Mouse (Mus musculus) CH12.LX (cell line): ENCODE measurements around the gene Mgll. TPM values are rescaled to one million over a fixed set of nuclear protein-coding genes. Genes with fewer than 3 reads are reported as not detected.

ENCODE experiments used
- DNase-seq: peaks from one replicate; pipeline ENCODE4 v3.0.0-alpha.2; 2013; ENCODE audit errors: extremely low read depth
- H3K27ac ChIP-seq: 2 replicates; pipeline ENCODE4 v1.5.1; 2012; ENCODE audit warnings: low read depth, mild to moderate bottlenecking, control low read depth, moderate library complexity; ENCODE audit not compliant: insufficient read depth
- H3K27me3 ChIP-seq: replicated peaks from 2 replicates; pipeline ENCODE3; 2012; ENCODE audit warnings: inconsistent platforms
- H3K36me3 ChIP-seq, 2 experiments: replicated peaks in 1 of 2; 2 replicates each; pipeline versions ENCODE3 to v1.6.1; 2012; ENCODE audit warnings: inconsistent platforms in 1 of 2, low read length in 1 of 2, mild to moderate bottlenecking in 1 of 2, mixed read lengths in 1 of 2, moderate library complexity in 1 of 2; ENCODE audit not compliant: control insufficient read depth in 1 of 2, insufficient read depth in 1 of 2
- H3K4me1 ChIP-seq, 2 experiments: 2 replicates each; pipeline ENCODE4 v1.6.1; 2012; ENCODE audit warnings: inconsistent platforms in 1 of 2, moderate library complexity in 1 of 2; ENCODE audit not compliant: insufficient read depth in 2 of 2, control insufficient read depth in 1 of 2
- H3K4me2 ChIP-seq: 2 replicates; pipeline ENCODE4 v1.6.1; 2012; ENCODE audit warnings: low read depth, mild to moderate bottlenecking, control low read depth; ENCODE audit not compliant: poor library complexity, insufficient read depth, severe bottlenecking
- H3K4me3 ChIP-seq, 3 experiments: fragments of 150-350 bp in 1 of 3; sonication (generic) in 1 of 3; replicated peaks in 1 of 3; 2 replicates each; pipeline versions ENCODE3 to v1.5.1; 2011 to 2012; ENCODE audit warnings: low read depth in 2 of 3, low read length in 2 of 3, mild to moderate bottlenecking in 2 of 3, moderate library complexity in 2 of 3, control low read depth in 1 of 3, improper control_type of control experiment in 1 of 3, inconsistent platforms in 1 of 3, mixed read lengths in 1 of 3; ENCODE audit not compliant: poor library complexity in 1 of 3
- H3K79me2 ChIP-seq: replicated peaks from 2 replicates; pipeline ENCODE4 v1.6.1; 2012; ENCODE audit warnings: mild to moderate bottlenecking, moderate library complexity; ENCODE audit not compliant: control insufficient read depth, poor library complexity, insufficient read depth, severe bottlenecking; ENCODE audit errors: extremely low read depth
- H3K9ac ChIP-seq: 2 replicates; pipeline ENCODE4 v1.6.1; 2012; ENCODE audit warnings: low read depth, mild to moderate bottlenecking, control low read depth, moderate library complexity; ENCODE audit not compliant: insufficient read depth
- H3K9me3 ChIP-seq: replicated peaks from 2 replicates; pipeline ENCODE3; 2012; ENCODE audit warnings: low read length, inconsistent platforms, mixed read lengths
- BHLHE40 ChIP-seq: IDR thresholded peaks from 2 replicates; pipeline ENCODE4 v1.6.1; 2011; ENCODE audit warnings: mild to moderate bottlenecking, low read depth, low read length, improper control_type of control experiment
- CHD2 ChIP-seq: IDR thresholded peaks from 2 replicates; pipeline ENCODE4 v1.6.1; 2011; ENCODE audit warnings: low read length, improper control_type of control experiment
- CTCF ChIP-seq, 2 experiments: IDR thresholded peaks in 1 of 2; conservative IDR thresholded peaks in 1 of 2; 2 replicates each; pipeline ENCODE4 v1.5.1; 2011 to 2012; ENCODE audit warnings: low read depth in 2 of 2, low read length in 2 of 2, improper control_type of control experiment in 1 of 2, inconsistent platforms in 1 of 2, mild to moderate bottlenecking in 1 of 2, moderate library complexity in 1 of 2
- EP300 ChIP-seq: IDR thresholded peaks from 2 replicates; pipeline ENCODE4 v1.6.1; 2011; ENCODE audit warnings: low read length, improper control_type of control experiment
- ETS1 ChIP-seq: conservative IDR thresholded peaks from 2 replicates; pipeline ENCODE4 v1.6.1; 2012; ENCODE audit warnings: low read depth, mild to moderate bottlenecking, inconsistent platforms, low read length, improper control_type of control experiment, moderate library complexity
- HCFC1 ChIP-seq: IDR thresholded peaks from 2 replicates; pipeline ENCODE4 v1.6.1; 2012; ENCODE audit warnings: low read depth, mild to moderate bottlenecking, inconsistent platforms, low read length, improper control_type of control experiment
- MAFK ChIP-seq: IDR thresholded peaks from 2 replicates; pipeline ENCODE4 v1.6.1; 2011; ENCODE audit warnings: low read length, improper control_type of control experiment; ENCODE audit not compliant: insufficient replicate concordance
- MAX ChIP-seq: IDR thresholded peaks from 2 replicates; pipeline ENCODE4 v1.6.1; 2011; ENCODE audit warnings: low read length, improper control_type of control experiment
- MAZ ChIP-seq: IDR thresholded peaks from 2 replicates; pipeline ENCODE4 v1.6.1; 2012; ENCODE audit warnings: low read depth, mild to moderate bottlenecking, inconsistent platforms, low read length, improper control_type of control experiment, moderate library complexity
- MEF2A ChIP-seq: IDR thresholded peaks from 2 replicates; pipeline ENCODE4 v1.6.1; 2014; ENCODE audit warnings: low read depth, mild to moderate bottlenecking, inconsistent platforms, low read length, improper control_type of control experiment, borderline replicate concordance
- POLR2A ChIP-seq: IDR thresholded peaks from 2 replicates; pipeline ENCODE4 v1.6.1; 2011; ENCODE audit warnings: low read depth, mild to moderate bottlenecking, improper control_type of control experiment, low read length
- RAD21 ChIP-seq: IDR thresholded peaks from 2 replicates; pipeline ENCODE4 v1.6.1; 2011; ENCODE audit warnings: low read depth, mild to moderate bottlenecking, low read length, improper control_type of control experiment, moderate library complexity
- SIN3A ChIP-seq: IDR thresholded peaks from 2 replicates; pipeline ENCODE4 v1.6.1; 2012; ENCODE audit warnings: low read length, improper control_type of control experiment, inconsistent platforms
- SMC3 ChIP-seq: IDR thresholded peaks from 2 replicates; pipeline ENCODE4 v1.6.1; 2011; ENCODE audit warnings: low read depth, low read length, improper control_type of control experiment
- TCF12 ChIP-seq: IDR thresholded peaks from 2 replicates; pipeline ENCODE4 v1.6.1; 2014; ENCODE audit warnings: low read depth, mild to moderate bottlenecking, inconsistent platforms, low read length, improper control_type of control experiment
- USF1 ChIP-seq: IDR thresholded peaks from 2 replicates; pipeline ENCODE4 v1.6.1; 2014; ENCODE audit warnings: low read depth, mild to moderate bottlenecking, inconsistent platforms, low read length, improper control_type of control experiment
- USF2 ChIP-seq: conservative IDR thresholded peaks from 2 replicates; pipeline ENCODE4 v1.6.1; 2011; ENCODE audit warnings: low read depth, low read length, improper control_type of control experiment
- ZMIZ1 ChIP-seq: IDR thresholded peaks from 2 replicates; pipeline ENCODE4 v1.6.1; 2012; ENCODE audit warnings: low read depth, mild to moderate bottlenecking, inconsistent platforms, low read length, improper control_type of control experiment
- dilution Hi-C: fragments of 300-500 bp; cut with MboI; formaldehyde crosslinking; loops from 2 replicates; pipeline ENCODE4 v1.14.3; 2020; ENCODE audit warnings: low sequenced_read_pairs; ENCODE audit not compliant: extremely low pct_unique_long_range_greater_than_20kb, extremely low pct_ligation_motif_present
- in situ Hi-C: fragments of 300-500 bp; cut with MboI; formaldehyde crosslinking; loops from 3 replicates; pipeline ENCODE4 v1.14.3; 2019; ENCODE audit warnings: low sequenced_read_pairs, low pct_ligation_motif_present, low pct_unique_long_range_greater_than_20kb, mixed read lengths
- polyA plus RNA-seq: library from polyadenylated mRNA; unstranded; fragments of >175 nt; gene quantifications from 2 replicates; pipeline ENCODE4 v1.2.1, GENCODE M21; 2012; ENCODE audit warnings: low read depth; ENCODE audit not compliant: insufficient read length
- total RNA-seq, 2 experiments: library from RNA; depleted of rRNA; stranded (reverse); fragments of 300-350 nt in 1 of 2; fragments of >200 nt in 1 of 2; gene quantifications; 2 replicates each; pipeline ENCODE4 v1.2.3; 2012 to 2014

Gene Mgll
- total and polyA plus RNA-seq, 3 experiments, result 60.8 to 81.1 (median 76.5) TPM

DNA sequence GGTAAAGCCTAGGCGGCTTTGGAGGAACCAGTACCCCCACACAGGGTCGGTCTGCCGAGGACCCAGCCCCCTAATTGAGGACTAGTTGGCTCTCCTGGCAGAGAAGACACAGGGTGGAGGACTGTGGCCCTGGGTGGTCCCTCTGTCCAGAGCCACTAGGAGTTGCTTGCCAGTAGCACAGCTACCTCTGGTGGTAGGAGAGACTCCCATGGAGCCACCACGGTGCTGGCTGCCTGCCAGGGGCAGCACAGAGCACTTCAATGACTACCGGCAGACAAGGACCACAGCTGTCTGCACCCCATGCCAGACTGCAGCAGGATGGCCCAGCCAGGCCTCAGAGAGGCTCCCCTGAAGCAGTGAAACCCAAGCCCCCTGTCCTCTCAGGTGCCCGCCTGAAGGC is 102.3 kb downstream of the Mgll start (continued):
- TF ChIP-seq MEF2A (0 out of 2 replicates have a peak, but pooled peaks have one; percentile 23), CHD2 (no peak), MAZ (no peak), USF2 (no peak), CTCF (conservative IDR thresholded peaks at IDR 0.05 in 1 of 2, IDR thresholded peaks at IDR 0.05 in 1 of 2; ENCODE audit: low read depth in 2 of 2, low read length in 2 of 2) (peak in 1 of 2 experiments; percentile 61; a peak in 2 of 4 replicates), ETS1 (no peak), MAX (0 out of 2 replicates have a peak, but pooled peaks have one; percentile 17), RAD21 (peak; percentile 63), ZMIZ1 (no peak)

DNA sequence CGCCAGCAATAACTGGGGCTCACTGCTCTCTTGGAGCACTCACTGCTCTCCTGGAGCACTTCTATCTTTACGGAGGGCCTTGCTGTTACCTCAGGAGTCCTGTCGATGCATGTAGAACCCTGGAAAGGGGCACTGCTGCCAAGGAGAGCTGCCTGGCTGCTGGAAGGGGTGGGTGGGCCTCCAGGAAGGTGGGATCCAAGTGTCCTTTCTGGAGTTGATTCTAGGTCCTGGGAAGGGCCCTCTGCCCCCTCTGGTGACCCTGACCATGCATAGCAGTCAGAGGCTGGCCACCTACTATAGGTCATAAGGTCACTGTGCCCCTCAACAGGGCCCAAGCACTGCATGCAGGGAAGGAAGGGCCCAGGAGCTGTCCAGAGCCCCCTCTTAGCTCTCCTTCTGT is 102.8 kb downstream of the Mgll start:
- no peaks in the 10 kb centered on the region for H3K9me3 ChIP-seq
- H3K9ac ChIP-seq, result no peak overlapping the region
- H3K79me2 ChIP-seq, result no peaks in the 10 kb centered on the region
- H3K27ac ChIP-seq, result peak overlapping the region; percentile 95
- dilution Hi-C loops (no loop called here), in situ Hi-C loops (loop anchor here (5.0 kb wide), 1 partner anchor 95 kb away; no protein-coding TSS in a partner anchor)
- DNase-seq, result no peak
- H3K4me2 ChIP-seq, result no peak overlapping the region
- peaks cover 42 to 52% of the 10 kb centered on the region in 2 experiments for H3K36me3 ChIP-seq
- no peaks in the 10 kb centered on the region for H3K27me3 ChIP-seq
- H3K4me3 ChIP-seq, result no peak overlapping the region
- no peak for TF ChIP-seq BHLHE40
- TF ChIP-seq SIN3A, result no peak
- TF ChIP-seq MAX, result no peak
- TF ChIP-seq MAFK, result no peak
- TF ChIP-seq HCFC1, result no peak
- H3K4me1 ChIP-seq, result peaks cover 52 to 84% of the 10 kb centered on the region in 2 experiments

DNA sequence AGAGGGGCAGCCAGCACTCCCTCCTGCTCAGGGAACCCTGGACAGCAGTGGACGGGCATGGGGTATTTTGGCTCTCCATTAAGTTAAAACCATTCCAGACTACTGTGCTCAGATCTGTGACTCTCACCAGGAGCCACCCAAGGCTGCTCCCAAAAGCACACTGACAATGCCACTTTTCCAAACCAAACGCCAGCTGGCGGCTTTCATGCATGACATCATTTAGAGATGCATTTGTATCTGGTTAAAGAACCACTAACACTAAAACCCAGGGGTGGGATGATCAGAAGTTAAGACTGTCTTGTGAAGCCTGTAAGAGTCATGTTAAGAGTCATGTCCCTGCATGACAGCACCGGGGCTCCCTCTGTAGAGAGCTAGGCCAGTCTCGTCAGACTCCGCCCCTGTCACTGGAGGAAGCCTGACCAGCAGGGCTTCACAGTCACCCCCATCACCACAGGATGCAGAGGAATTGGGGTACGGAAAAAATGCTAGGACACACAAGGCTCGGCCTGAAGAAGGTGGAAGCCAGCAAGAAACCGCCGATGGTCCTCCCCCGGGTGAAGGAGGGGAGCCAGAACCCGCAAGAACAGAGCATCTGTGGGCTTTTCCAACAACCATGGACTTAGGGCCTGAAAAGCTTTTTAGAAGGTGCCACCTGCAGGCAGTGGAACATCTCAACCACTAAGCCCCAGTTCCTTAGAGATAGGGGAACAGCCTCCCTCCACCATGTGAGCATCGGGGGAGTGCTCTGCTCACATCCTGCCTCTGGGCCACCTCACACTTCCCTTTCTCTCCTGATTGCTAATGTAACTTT is 103.4 kb downstream of the Mgll start:
- in situ Hi-C loops (loop anchor here (5.0 kb wide), 1 partner anchor 95 kb away; no protein-coding TSS in a partner anchor), dilution Hi-C loops (no loop called here)
- no peak overlapping the region for H3K4me2 ChIP-seq
- peaks cover 55 to 89% of the 10 kb centered on the region in 2 experiments for H3K4me1 ChIP-seq
- TF ChIP-seq SMC3, result peak; percentile 50
- no peak for TF ChIP-seq MEF2A
- TF ChIP-seq RAD21, result peak; percentile 53
- peak; percentile 64 for TF ChIP-seq TCF12
- no peak for TF ChIP-seq USF1
- peak; percentile 74 for TF ChIP-seq EP300
- 0 out of 2 replicates have a peak, but pooled peaks have one; percentile 26 for TF ChIP-seq POLR2A
- TF ChIP-seq CTCF (conservative IDR thresholded peaks at IDR 0.05 in 1 of 2, IDR thresholded peaks at IDR 0.05 in 1 of 2; ENCODE audit: low read depth in 2 of 2, low read length in 2 of 2), result peak in 1 of 2 experiments; percentile 59; a peak in 2 of 4 replicates
- TF ChIP-seq BHLHE40, result peak; percentile 30
- H3K4me3 ChIP-seq, result no peak overlapping the region
- peak; percentile 88 for DNase-seq
- H3K27me3 ChIP-seq, result no peaks in the 10 kb centered on the region
- no peaks in the 10 kb centered on the region for H3K79me2 ChIP-seq
- H3K9me3 ChIP-seq, result no peaks in the 10 kb centered on the region
- no peak overlapping the region for H3K9ac ChIP-seq
- peak overlapping the region; percentile 95 for H3K27ac ChIP-seq
- peaks cover 36 to 45% of the 10 kb centered on the region in 2 experiments for H3K36me3 ChIP-seq
